Mouse (Mus musculus): ENCODE results near the gene Fcho2. TPM values are rescaled to one million over a fixed set of nuclear protein-coding genes. Genes with fewer than 3 reads are reported as not detected.

The Fcho2 gene
- total RNA-seq (2014; rRNA removed) (19.9 and 25.1 TPM in 2 replicates), polyA plus RNA-seq (2015; fragmentation: Nextera tagmentation; extraction: Ambion mirVana) (9.5 and 14.1 TPM in 2 replicates)

DNA sequence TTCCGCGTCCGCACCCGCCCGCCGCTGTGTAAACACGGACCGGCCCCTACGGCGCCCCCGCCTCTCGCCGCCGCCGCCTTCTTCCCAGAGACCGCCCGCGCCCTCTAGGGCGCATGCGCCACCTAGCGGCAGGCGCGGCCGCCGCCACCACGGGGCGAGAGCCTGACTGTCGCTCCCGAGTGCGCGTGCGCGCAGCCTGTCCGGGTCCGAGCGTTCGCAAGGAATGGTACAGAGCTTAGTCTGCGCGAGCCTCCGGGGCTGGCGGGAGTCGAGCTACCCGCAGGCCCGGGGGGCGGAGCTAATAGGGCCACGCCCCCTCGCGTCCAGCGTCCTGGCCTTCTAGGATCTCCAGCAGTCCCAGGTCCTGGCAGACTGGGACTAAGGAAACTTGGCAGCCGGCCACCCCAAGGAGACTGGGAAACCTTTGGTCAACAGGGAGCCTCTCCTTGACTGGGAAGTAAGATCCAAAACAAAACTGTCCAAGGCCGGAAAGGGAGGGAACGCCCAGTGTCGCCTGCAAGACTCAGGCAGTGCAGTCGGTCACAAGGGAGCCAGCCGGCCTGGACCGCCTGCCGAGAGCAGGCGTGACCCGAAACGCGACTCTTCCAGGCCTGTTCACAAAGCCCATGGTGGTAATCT, at the start of gene Fcho2:
Gene Fcho2, minus strand, starts transcription at position 303 of the 639 bp plus-strand sequence.
- H3K4me1 ChIP-seq (ENCODE audit: insufficient read depth) = peaks cover 9% of the 10 kb centered on the region; the same call in 1 of the 2 replicates
- peak within 1 kb of the TSS; percentile 56 for H3K4me2 ChIP-seq (ENCODE audit: low read depth)
- WGBS = under 1% methylated on average over 41 of the region's 61 CpGs
- DNase-seq (peak; percentile 96), ATAC-seq (peak; percentile 95)
- peak within 1 kb of the TSS; percentile 94 for H3K4me3 ChIP-seq (ENCODE audit: low read depth, low read length)
- no peaks in the 10 kb centered on the region for H3K36me3 ChIP-seq (ENCODE audit: insufficient read depth)
- no peaks in the 10 kb centered on the region for H3K27me3 ChIP-seq (ENCODE audit: insufficient read depth, low read length)
- peak within 1 kb of the TSS; percentile 86 for H3K27ac ChIP-seq (ENCODE audit: low read depth, low read length)
- H3K9ac ChIP-seq = peak within 1 kb of the TSS; percentile 85
- peak; percentile 93 for TF ChIP-seq CTCF (IDR thresholded peaks at IDR 0.05; ENCODE audit: low read depth)
- H3K9me3 ChIP-seq (ENCODE audit: low read length) = no peaks in the 10 kb centered on the region

DNA sequence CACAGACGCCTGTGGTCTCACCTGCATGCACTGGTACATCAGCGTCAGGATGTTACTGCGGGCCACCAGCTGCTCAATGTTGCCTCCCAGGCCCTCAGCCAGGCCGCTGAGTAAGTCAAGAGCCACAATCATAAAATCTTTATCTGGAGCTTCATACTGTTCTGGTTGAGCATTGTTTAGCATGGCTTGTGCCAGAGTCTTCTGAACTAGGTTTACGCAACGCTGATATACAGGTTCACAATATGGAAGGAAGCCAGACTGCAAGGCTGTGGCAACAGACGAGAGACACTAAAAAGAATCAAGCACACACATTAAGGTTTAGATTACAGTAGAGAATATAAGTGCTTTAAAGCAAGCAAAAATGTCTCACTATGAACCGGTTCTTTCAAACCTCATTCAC, 40.0 kb upstream of the Fcho2 start:
- no peaks in the 10 kb centered on the region for H3K27me3 ChIP-seq (ENCODE audit: insufficient read depth, low read length)
- H3K36me3 ChIP-seq (ENCODE audit: insufficient read depth) = peaks cover 58% of the 10 kb centered on the region
- ATAC-seq = no peak
- no peak for TF ChIP-seq CTCF (IDR thresholded peaks at IDR 0.05; ENCODE audit: low read depth)
- H3K9ac ChIP-seq = no peak overlapping the region
- no peaks in the 10 kb centered on the region for H3K4me1 ChIP-seq (ENCODE audit: insufficient read depth)
- no peak for DNase-seq
- no peak overlapping the region for H3K4me2 ChIP-seq (ENCODE audit: low read depth)
- no peak overlapping the region for H3K27ac ChIP-seq (ENCODE audit: low read depth, low read length)
- H3K9me3 ChIP-seq (ENCODE audit: low read length) = no peaks in the 10 kb centered on the region
- H3K4me3 ChIP-seq (ENCODE audit: low read depth, low read length) = no peak overlapping the region
- WGBS = 92% methylated on average over 8 of the region's 8 CpGs

DNA sequence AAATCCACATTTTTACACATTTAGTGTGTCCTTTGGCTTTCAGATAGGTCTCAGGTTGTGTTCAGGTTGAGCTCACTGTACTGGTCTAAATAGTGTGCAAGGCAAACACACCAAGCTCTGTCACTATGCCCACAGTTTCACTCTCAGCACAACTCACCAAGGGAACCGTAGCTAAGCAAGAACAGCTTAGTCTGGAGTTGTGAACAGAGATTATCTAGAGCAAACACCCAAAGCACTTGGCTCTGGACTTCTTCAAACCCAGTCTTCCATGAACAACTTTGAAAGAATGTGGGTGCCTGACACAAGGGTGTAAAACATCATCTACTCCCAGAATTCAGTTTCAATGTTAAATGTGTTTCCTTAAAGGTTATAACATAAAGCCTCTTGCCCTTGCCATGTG, 30.5 kb upstream of the Fcho2 start:
- no peak overlapping the region for H3K4me2 ChIP-seq (ENCODE audit: low read depth)
- H3K4me3 ChIP-seq (ENCODE audit: low read depth, low read length) = no peak overlapping the region
- no peaks in the 10 kb centered on the region for H3K27me3 ChIP-seq (ENCODE audit: insufficient read depth, low read length)
- no peak for TF ChIP-seq CTCF (IDR thresholded peaks at IDR 0.05; ENCODE audit: low read depth)
- H3K27ac ChIP-seq (ENCODE audit: low read depth, low read length) = no peak overlapping the region
- no peak for DNase-seq
- no peaks in the 10 kb centered on the region for H3K4me1 ChIP-seq (ENCODE audit: insufficient read depth)
- no peak for ATAC-seq
- H3K9me3 ChIP-seq (ENCODE audit: low read length) = no peaks in the 10 kb centered on the region
- 88% methylated on average over 1 of the region's 1 CpGs for WGBS
- H3K9ac ChIP-seq = no peak overlapping the region
- peaks cover 39% of the 10 kb centered on the region for H3K36me3 ChIP-seq (ENCODE audit: insufficient read depth)

DNA sequence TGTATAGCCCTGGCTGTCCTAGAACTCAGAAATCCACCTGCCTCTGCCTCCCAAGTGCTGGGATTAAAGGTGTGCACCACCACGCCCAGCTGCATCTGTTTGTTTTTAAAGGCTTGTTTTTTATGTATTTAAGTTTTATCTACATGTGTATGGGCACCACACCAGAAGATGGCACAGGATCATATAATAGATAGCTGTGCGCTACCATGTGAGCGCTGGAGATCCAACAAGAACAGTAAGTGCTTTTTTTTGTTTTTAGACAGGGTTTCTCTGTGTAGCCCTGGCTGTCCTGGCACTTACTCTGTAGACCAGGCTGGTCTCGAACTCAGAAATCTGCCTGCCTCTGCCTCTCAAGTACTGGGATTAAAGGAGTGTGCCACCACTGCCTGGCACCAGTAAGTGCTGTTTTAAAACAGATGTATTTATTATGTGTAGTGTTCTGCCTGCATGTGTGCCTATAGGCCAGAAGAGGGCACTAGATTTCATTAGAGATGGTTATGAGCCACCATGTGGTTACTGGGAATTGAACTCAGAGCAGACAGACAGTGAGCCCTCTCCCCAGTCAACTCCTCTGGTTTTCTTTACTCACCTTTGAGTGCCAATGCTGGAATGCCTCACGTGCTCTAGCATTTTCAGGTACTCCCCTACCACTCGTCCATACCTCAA, 21.3 kb upstream of the Fcho2 start:
- Histone ChIP-seq H3K27ac (ENCODE audit: low read depth, low read length) (no peak overlapping the region), H3K4me3 (ENCODE audit: low read depth, low read length) (no peak overlapping the region), H3K4me2 (ENCODE audit: low read depth) (no peak overlapping the region), H3K9me3 (ENCODE audit: low read length) (no peaks in the 10 kb centered on the region), H3K4me1 (ENCODE audit: insufficient read depth) (no peaks in the 10 kb centered on the region), H3K27me3 (ENCODE audit: insufficient read depth, low read length) (no peaks in the 10 kb centered on the region), H3K36me3 (ENCODE audit: insufficient read depth) (peaks cover 12% of the 10 kb centered on the region), H3K9ac (no peak overlapping the region)
- DNase-seq = no peak
- peak; percentile 53 for TF ChIP-seq CTCF (IDR thresholded peaks at IDR 0.05; ENCODE audit: low read depth)
- 89% methylated on average over 6 of the region's 6 CpGs for WGBS
- peak; percentile 26 for ATAC-seq

- Histone ChIP-seq H3K27me3 (ENCODE audit: insufficient read depth, low read length) (no peaks in the 10 kb centered on the region), H3K9me3 (ENCODE audit: low read length) (no peaks in the 10 kb centered on the region), H3K9ac (no peak overlapping the region), H3K4me3 (ENCODE audit: low read depth, low read length) (no peak overlapping the region), H3K4me2 (ENCODE audit: low read depth) (no peak overlapping the region), H3K36me3 (ENCODE audit: insufficient read depth) (peaks cover 12% of the 10 kb centered on the region), H3K4me1 (ENCODE audit: insufficient read depth) (no peaks in the 10 kb centered on the region), H3K27ac (ENCODE audit: low read depth, low read length) (no peak overlapping the region)
- 0 out of 2 replicates have a peak, but pooled peaks have one; percentile 12 for ATAC-seq
- TF ChIP-seq CTCF (IDR thresholded peaks at IDR 0.05; ENCODE audit: low read depth) = no peak
- 93% methylated on average over 5 of the region's 5 CpGs for WGBS
- DNase-seq = no peak
Observed at GRCm38 (mm10) chr13:98835740-98836139, 20.5 kb upstream of the Fcho2 start.

- peaks cover 8% of the 10 kb centered on the region; the same call in 1 of the 2 replicates for H3K36me3 ChIP-seq (ENCODE audit: insufficient read depth)
- ATAC-seq (0 out of 2 replicates have a peak, but pooled peaks have one; percentile 5), DNase-seq (no peak)
- H3K4me1 ChIP-seq (ENCODE audit: insufficient read depth) = no peaks in the 10 kb centered on the region
- 84% methylated on average over 3 of the region's 3 CpGs for WGBS
- no peak for TF ChIP-seq CTCF (IDR thresholded peaks at IDR 0.05; ENCODE audit: low read depth)
- H3K4me2 ChIP-seq (ENCODE audit: low read depth) = no peak overlapping the region
- H3K27ac ChIP-seq (ENCODE audit: low read depth, low read length) = 0 out of 2 replicates have a peak overlapping the region, but pooled peaks have one; percentile 9
- no peaks in the 10 kb centered on the region for H3K9me3 ChIP-seq (ENCODE audit: low read length)
- no peak overlapping the region for H3K9ac ChIP-seq
- no peak overlapping the region for H3K4me3 ChIP-seq (ENCODE audit: low read depth, low read length)
- H3K27me3 ChIP-seq (ENCODE audit: insufficient read depth, low read length) = no peaks in the 10 kb centered on the region
Observed at GRCm38 (mm10) chr13:98834723-98835122, 19.5 kb upstream of the Fcho2 start.

GRCm38 (mm10) chr13:98834199-98834598, 18.9 kb upstream of the Fcho2 start:
- no peak overlapping the region for H3K4me3 ChIP-seq (ENCODE audit: low read depth, low read length)
- DNase-seq = no peak
- ATAC-seq = no peak
- WGBS = 57% methylated on average over 1 of the region's 1 CpGs
- H3K27ac ChIP-seq (ENCODE audit: low read depth, low read length) = no peak overlapping the region
- peaks cover 8% of the 10 kb centered on the region; the same call in 1 of the 2 replicates for H3K36me3 ChIP-seq (ENCODE audit: insufficient read depth)
- H3K9ac ChIP-seq = no peak overlapping the region
- no peak overlapping the region for H3K4me2 ChIP-seq (ENCODE audit: low read depth)
- H3K9me3 ChIP-seq (ENCODE audit: low read length) = no peaks in the 10 kb centered on the region
- no peaks in the 10 kb centered on the region for H3K4me1 ChIP-seq (ENCODE audit: insufficient read depth)
- TF ChIP-seq CTCF (IDR thresholded peaks at IDR 0.05; ENCODE audit: low read depth) = peak; percentile 20; the same call in 1 of the 2 replicates
- H3K27me3 ChIP-seq (ENCODE audit: insufficient read depth, low read length) = no peaks in the 10 kb centered on the region
